Mouse (Mus musculus) ES-CJ7 (cell line): ENCODE measurements around the gene Tgif1.

Source experiments
- DNase-seq: peaks from one replicate; pipeline ENCODE4 v3.0.0; 2011; ENCODE audit warnings: low read depth, low spot score

Tgif1 gene

DNA sequence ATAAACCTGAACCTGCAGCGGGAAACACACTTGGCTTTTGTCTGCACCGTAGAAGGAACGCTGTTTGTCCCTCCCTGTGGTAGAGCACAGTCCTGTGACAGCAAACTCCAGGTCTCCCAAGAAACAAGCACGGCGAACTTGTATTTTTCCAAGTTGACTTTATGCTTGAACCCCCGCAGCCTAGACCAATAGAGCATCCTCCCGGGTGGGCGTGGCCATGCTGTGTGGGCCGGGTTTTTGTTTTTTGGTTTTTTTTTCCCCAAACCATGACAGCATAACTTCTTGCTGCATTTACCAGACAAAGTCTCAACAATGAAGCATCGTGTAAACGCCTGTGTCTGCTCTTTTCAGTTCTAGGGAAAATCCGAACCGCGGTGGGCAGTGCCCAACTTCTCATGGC lies 44.5 kb downstream of the Tgif1 start:
- no peak for DNase-seq

DNA sequence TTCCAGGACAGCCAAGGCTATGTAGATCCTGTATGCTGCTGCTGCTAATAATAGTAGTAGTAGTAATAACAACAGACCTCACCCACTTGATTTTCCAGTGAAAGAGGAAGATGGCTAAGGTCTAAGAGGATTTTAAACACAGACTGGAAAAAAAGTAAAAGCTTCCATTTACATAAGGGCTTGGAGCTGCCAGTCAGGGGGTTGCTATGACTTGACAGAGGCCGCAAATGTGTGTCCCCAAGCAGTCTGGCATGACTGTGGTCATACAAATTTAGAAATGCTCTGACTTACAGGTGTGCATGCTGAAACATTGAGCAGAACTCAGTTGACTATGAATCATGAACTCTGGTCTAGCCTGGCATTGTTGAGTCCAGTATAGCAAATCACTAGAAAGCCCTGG lies 45.5 kb downstream of the Tgif1 start:
- no peak for DNase-seq

DNA sequence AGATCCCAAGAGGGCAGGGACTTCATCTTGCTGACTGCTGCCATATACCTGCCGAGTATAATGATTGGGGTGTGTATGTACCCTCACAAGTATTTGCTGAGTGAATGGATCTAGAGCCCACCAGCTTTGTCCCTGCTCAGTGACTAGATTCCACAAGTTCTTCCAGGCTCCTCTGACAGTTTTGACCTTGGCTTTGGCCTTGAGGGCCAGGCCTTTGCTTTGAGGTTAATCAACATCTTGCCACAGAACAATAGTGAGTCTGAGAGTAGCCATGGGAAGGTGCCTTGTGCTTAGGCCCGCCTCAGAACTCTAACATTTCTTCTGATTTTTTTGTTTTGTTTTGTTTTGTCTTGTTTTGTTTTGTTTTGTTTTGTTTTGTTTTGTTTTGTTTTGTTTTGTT lies 46.7 kb downstream of the Tgif1 start:
- DNase-seq: peak; percentile 94

DNA sequence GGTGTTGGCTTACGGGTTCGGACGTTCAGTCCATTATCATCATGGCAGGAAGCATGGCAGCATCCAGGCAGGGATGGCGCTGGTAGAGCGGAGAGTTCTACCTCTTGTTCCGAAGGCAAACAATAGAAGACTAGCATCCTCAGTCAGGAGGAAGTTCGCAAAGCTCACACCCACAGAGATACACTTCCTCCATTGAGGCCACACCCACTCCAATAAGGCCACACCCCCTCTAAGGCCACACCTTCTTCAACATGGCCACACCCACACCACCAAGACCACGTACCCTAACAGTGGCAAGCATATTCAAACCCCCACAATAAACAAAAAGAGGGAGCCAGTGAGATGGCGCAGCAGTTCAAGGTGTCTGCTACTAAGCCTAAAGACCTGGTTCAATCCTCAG lies 47.5 kb downstream of the Tgif1 start:
- peak; percentile 95 for DNase-seq

DNA sequence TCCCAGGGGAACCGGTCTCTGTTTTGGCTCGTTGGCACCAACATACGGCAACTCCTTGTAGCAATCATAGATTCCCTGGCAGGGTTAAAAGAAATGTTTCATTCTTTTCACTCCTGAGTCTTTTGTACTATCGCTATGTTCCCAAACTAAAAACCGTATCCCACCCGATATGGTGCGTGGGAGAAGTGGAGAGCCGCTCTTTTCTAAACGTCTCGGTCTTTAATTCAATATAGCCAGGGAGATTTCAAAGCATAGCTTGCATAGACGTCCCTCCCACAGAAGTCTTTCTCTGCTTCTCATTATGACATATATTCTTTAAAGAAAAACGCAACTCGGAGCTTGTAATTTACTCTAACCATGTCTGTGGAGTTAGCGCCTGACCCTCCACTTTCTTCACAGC lies 51.3 kb downstream of the Tgif1 start:
- DNase-seq: no peak

DNA sequence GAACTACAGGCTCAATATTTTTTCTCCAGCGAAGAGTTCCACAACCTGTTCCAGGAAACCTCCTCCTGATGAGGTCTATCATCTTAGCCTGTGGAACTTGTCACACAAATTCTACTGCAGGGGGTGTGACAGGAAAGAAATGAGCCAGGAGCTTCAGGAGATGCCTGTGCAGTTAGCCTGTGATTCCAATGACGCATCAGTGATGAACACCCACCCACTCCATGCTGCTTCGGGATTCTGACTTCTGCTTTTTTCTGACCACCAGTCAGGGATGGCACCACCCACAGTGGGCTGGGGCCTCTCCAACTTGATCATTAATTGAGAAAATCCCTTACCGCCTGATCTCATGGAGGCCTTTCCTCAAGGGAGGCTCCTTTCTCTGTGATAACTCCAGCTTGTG lies 54.1 kb downstream of the Tgif1 start:
- DNase-seq: no peak

DNA sequence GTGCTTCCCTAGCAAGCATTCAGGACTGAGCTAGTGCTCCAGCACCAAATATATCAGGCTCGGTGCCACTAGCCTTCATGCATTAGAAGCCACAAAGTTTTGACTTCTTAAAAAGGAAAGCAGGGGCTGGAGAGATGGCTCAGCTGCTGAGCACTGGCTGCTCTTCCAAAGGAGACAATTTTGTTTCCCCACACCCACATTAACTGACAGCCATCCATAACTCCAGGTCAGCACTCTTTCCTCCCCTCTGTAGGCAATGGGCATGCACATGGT lies 55.6 kb downstream of the Tgif1 start:
- DNase-seq: no peak

DNA sequence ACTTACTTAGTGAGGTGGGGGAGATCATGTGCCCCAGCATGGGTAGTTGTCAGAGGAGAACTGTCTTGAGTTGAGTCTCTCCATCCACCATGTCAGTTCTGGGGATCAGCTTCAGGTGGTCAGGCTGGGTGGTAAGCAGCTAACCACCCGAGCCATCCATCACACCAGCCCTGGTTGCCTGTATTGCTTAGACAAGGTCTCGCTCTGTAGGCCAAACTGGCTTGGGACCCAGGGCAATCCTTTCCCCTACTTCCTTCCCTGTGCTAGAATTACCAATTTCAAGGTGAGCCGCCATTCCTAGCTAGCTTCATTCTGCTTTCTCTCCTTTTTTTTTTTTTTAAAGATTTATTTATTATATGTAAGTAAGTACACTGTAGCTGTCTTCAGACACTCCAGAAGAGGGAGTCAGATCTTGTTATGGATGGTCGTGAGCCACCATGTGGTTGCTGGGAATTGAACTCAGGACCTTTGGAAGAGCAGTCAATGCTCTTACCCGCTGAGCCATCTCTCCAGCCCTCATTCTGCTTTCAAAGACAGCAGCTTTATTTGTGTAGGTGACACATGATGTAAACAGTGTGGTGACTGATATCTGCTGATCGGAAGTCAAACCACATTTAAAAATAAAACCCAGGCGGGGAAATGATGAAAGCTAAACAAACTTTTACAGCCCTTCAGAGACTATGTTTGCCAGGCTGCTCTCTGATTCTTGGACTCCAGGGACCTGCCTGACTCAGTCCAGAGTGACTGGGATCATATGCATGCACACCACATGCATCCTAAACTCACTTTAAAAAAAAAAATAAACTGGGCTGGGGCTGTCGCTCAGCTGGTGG lies 56.2 kb downstream of the Tgif1 start:
- no peak for DNase-seq

DNA sequence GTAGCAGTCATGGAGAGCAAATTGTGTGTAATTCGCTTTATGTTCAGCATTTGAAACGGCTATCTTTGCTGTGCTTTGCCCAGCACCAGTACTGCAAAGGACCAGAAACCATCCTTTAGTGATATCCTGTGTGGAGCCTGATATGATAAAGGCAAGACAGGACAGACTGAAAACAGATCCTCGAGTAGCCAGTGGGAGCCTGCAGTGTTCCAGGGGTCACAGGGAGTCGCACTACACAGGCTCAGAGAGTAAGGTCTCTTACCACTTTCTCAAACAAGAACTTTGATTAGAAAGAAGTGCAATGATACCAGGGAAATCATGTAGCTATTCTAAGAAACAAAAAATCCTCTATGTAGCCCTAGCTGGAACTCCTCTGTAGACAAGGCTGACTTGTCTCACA lies 58.1 kb downstream of the Tgif1 start:
- no peak for DNase-seq

DNA sequence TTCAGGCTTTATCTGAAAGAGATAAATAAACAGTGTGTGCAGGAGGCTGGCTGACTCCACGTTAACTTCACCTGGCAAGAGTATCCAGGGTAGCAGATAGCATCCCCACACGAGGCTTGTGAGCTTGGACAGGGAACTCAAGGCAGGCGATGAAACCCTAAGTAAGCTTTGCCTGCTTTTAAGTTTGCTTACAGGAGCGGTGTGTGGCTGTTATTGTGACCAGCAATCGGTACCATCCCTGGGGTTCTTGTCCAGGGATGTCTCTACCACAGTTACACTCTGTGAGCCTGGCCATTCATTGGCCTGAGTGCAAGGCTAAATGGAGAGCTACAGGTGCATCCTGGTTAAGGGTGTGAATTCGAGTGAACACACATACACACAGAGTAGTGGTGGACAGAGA lies 58.6 kb downstream of the Tgif1 start:
- DNase-seq: no peak

DNA sequence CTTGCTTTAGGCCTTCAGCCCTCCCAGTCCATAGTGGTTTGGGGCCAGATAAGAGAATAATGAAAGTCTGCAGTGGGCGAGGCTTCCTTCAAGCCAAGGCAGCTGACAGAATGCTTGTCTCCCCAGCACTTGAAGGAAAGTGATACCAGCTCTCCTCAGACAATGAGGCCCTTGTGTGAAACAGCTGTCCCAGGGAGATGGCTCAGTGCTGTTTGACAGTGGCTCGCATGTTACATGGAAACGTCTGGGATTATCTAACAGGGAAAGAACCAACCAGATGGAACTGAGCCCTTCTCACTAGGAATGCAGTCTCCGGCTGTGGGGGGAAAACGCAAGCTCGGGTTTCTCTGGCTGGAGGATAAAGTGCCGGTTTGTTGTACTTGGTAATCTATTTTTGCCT lies 59.1 kb downstream of the Tgif1 start:
- no peak for DNase-seq
